Mouse (Mus musculus): ENCODE data around the gene Atp1b2.

Atp1b2 gene

DNA sequence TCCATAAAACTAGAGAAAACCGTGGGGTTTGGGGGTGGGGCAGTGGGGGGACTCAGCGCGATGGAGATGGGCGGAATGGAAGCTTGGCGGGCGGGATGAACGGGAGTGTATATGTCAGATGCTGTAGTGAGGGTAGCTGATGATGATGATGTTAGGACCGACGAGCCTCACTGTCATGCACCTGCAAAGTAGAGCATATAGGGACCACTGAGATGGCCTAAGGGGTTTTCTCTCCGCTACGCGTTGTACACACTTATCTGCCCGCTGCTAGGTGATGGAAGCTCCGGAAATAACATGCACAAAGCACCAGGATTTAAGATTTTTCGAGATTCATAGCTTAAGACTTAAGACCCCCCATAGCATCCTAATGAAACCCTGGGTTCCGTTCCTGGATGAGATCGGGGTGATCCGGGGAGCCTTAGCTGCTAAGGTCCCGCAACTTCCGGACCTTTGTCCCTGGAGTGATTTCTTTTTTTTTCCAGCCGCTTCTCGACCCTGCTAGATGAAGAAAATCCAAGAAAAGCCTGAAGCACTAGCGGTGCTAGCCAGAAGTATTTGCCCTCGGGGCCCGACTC, 25.1 kb downstream of the Atp1b2 start:
- DNase-seq (ENCODE audit: low spot score): peak; percentile 11

GRCm38 (mm10) chr11:69580091-69580514, 25.6 kb downstream of the Atp1b2 start, which contains the start of the genes Wrap53 and Trp53:
Gene Wrap53 (minus strand): TSS chr11:69580255.
Gene Trp53 (plus strand): TSS chr11:69580359.
- peak; percentile 91 for DNase-seq (ENCODE audit: low spot score)

DNA sequence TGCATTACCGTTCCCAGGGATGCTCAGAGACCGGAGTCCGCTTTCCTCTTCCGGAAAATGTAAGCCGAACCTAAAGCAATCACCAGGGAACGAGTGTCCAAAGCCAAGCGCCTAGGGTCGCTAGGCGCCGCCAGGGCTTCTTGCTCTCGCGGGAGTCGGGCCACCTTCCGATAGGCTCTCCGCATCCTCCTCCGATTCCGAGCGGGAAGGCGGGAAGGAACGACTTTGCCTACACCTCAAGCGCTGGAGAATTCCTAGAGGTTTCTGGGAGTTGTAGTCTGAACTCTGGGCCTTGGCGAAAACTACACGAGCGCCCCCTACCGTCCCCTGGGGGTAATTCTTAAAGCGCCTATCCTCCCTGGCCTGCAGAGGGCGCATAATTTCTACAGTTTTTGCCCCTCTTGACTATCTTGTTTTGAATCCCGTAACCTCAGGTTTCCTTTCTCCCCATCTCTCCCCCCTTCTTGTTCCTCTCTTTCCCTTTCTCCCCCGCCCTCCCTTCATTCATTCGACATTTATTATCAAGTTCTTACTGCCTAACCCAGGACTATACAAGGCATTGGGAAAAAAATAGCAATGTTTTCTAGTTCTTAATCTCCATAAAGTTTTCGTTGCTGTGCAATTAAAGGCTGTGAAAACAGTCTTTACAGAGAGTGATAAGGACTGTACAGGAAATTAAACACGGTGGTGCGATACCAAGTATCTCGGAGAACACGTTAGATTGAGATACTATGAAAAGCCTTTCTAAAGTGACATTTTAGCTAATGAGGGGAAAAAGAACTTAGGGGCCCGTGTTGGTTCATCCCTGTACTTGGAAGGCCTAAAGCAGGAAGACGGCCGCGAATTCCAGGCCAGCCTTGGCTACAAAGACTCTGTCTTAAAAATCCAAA, 26.4 kb downstream of the Atp1b2 start:
- DNase-seq (ENCODE audit: low spot score): peak; percentile 95

- no peak for DNase-seq (ENCODE audit: low spot score)
These were observed 27.4 kb downstream of the Atp1b2 start for GRCm38 (mm10) chr11:69578301-69578700.

DNA sequence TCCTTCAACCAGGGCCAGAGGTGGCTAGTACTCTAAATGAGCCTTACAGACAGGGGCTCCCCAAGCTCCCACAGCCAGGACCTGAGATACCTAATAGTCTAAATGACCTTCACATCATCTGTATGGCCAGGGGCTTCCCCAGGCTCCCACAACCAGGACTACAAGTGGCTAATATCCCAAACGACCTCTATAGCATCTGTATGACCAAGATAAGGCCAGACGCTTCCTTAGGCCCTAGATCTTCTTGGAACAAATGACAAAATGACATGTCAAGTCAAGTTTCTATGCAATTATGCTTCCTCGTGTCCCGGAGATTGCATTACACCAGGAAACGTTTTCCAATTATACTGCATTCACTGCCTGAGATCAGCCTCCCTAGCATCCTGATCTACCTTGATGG, 29.4 kb downstream of the Atp1b2 start:
- DNase-seq (ENCODE audit: low spot score): no peak

DNA sequence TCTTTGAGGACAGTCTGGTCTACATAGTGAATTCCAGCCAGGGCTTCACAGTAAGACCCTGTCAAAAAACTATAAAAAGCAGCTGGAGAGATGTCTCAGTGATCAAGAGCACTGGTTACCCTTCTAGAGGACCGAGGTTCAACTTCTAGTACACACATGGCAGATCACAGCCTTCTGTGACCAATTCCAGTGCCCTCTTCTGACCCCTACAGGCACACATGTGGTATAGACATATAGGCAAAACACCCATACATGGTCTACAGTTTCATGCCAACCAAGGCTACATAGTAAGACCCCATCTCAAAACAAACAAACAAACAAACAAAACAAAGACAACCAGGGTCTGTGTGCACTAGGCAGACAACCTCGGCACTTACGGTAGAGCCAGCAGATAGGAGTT, 30.5 kb downstream of the Atp1b2 start:
- peak; percentile 41 for DNase-seq (ENCODE audit: low spot score)

GRCm38 (mm10) chr11:69565131-69565530, 40.6 kb downstream of the Atp1b2 start:
- DNase-seq (ENCODE audit: low spot score): no peak

DNA sequence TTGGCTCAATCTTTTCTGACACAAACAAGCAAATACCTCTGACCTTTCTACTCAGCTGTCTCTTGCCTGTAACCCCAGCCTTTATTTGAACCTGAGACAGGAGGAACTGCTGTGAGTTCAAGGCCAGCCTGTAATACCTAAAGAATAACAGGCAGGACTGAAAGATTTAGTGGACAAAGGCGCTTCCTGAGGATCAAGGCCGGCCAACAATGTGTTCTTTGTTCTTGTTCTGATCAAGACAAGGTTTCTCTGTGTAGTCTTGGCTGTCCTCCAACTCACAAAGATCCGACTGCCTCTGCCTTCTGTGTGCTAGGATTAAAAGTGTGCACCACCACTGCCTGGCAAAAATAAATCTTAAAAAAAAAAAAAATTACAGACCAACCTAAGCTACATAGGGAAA, 41.4 kb downstream of the Atp1b2 start:
- DNase-seq (ENCODE audit: low spot score): no peak

- no peak for DNase-seq (ENCODE audit: low spot score)
These were observed 42.4 kb downstream of the Atp1b2 start for GRCm38 (mm10) chr11:69563373-69563772.

GRCm38 (mm10) chr11:69560896-69561854, 44.6 kb downstream of the Atp1b2 start:
- DNase-seq (ENCODE audit: low spot score): no peak

GRCm38 (mm10) chr11:69559851-69560765, 45.6 kb downstream of the Atp1b2 start, which contains the start of gene Efnb3:
Gene Efnb3 (minus strand): TSS chr11:69560205.
- DNase-seq (ENCODE audit: low spot score): no peak

GRCm38 (mm10) chr11:69559183-69559582, 46.6 kb downstream of the Atp1b2 start:
- no peak for DNase-seq (ENCODE audit: low spot score)

DNA sequence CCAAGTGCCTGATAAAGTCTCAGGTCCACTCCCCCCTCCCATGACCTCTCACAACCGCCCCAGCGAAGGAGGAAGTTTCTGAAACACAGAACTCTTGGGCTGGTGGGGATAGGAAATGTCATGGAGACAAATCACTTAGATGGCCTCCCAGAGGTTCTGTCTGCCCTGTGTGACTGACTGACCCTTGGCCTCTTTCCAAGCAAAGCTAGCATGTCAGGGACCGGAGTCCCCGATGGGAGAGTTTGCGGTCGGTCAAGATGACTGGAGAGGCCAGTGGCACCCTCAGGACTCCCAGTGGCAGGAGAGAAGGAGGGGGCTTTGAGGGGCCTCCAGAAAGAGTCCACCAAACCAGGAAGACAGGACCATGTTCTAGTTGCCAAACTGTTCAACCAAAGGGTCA, 47.0 kb downstream of the Atp1b2 start:
- DNase-seq (ENCODE audit: low spot score): no peak

DNA sequence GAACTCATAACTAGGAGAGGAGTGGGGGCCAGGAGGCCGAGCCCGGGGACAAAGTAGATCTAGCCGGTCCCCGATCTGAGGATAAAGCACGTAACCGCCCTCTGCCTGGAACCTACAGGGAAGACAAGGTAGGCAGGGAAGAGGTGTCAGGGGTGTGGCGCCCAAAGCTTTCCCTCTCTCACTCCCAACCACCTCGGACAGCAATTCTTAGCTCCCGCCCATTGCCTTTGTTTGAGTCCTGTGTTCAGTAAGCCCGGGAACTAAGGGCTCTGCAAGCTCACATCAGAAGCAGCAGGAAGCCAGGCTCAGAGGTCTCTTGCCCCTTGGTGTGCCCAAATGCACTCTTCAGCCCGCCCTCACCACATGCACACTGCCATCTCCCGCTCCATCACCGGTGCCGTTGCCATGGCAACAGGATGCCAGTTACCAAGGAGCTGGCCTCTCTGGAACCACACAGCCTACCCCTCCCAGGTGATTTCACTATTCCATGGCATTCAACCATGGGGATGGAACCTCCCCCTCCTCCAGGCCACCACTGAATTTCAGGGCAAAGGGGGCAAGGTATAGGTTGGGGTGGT, 48.3 kb downstream of the Atp1b2 start:
- no peak for DNase-seq (ENCODE audit: low spot score)

DNA sequence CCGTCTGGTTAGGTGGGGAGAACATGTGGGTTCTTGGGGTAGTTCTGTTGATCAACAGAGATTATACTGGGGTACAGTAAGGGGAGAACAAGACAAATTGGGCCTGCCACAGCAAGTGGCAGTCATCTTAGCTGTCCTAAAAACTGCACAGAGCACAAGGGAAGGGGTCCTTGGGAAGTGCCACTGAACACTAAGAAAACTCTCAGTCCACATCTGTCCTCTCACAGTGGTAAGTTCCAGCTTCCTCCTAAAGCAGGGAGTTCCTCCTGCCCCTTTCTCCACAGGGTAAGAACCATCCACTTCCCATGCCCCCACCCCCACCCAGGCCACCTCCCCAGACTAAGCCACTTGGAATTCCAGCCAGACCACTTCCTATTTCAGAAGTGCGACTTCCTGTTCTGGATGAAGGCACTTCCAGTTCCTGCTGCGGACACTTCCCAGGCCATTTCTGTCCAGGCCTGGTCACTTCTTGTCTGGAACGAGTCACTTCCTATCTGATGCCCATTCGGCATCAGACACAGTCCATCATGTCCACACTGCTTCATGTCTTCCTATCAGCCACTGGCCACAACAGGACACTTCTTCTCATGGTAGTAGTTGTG, 51.1 kb downstream of the Atp1b2 start:
- DNase-seq (ENCODE audit: low spot score): no peak

DNA sequence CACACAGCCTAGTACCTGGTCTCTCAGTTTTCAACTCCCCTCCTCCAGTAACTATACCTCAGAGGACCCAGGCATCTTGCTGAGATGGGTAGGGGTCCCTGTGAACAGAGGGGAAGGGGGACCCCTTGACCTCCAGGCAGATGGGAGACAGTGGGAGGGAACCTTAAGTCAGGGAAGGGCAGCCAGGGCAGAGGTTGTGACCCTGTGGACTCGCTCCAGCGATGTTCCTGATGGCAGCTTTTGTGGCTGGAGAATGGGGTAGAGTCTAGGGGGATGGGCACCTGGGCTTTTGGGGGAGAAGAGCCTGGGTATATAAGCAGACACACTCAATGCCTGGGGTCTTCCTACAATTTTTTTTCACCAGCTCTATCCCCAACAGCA, 52.4 kb downstream of the Atp1b2 start:
- DNase-seq (ENCODE audit: low spot score): no peak

DNA sequence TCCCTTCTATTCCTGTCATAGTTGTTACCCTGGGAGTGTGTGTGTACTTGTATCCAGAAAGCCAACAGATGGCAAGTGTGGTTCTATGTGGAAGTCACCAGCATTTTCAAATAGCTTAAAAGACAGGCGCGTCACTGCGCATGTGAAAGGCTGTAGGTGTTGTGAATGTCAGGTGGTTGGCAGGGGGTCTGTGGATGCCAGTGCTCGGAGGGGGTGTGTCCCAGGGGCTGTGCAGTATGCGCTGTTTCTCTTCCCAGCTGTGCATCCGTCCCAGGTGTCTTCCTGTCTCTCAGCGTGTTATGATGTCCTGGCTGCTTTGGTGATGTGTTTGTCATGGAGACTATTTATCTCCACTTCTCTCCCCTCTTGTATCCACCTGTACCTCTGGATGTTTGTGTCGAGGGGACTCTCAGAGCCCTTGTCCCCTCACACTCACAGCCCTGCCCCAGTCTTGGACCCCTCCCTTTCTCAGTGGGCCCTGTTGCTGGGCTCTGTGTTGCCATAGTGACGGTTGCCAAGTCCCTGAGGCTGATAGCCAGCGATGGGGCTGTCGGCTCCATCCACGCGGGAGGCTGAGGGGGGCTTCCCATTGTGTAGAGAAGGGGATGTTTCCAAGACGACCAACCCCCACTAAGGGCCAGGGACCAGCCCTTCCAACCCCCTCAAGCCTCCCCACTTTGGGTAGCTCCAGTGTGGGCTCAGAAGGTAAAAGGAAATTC, 53.0 kb downstream of the Atp1b2 start:
- no peak for DNase-seq (ENCODE audit: low spot score)

- DNase-seq (ENCODE audit: low spot score): no peak
These were observed 54.4 kb downstream of the Atp1b2 start for GRCm38 (mm10) chr11:69551310-69551709.

Measured in T-cell, adult 2 months (primary cell).